Mouse (Mus musculus): Measurements from ENCODE around the gene Npr3.
"Not testable (repeated sequence)": the region's sequence is repeated elsewhere in the genome, so short reads cannot be mapped to it uniquely, and the experiment has no call there.

Npr3 gene

GRCm38 (mm10) chr15:11881822-11882221 is 25.3 kb downstream of the Npr3 start:
- no peak for DNase-seq

DNA sequence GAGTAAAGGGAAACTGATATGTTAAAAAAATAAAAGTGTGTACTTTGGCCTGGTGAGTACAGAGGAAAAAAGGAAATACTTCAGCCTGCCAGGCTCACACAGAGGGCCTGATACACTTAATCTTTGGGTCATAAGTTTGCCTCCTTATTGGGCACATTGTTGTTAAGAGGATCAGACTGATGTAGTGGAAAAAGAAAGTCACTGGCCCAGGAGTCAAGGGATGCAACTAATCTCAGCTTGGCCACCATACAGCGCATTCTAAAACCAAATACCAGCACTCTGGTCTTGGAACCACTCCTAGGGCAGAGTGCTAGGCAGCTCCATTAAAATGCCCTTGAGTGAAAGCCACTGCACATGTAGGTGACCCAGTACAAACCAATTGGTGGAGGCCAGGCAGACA is 28.8 kb downstream of the Npr3 start:
- no peak for DNase-seq

- no peak for DNase-seq
Observed at GRCm38 (mm10) chr15:11877273-11877672, 29.8 kb downstream of the Npr3 start.

DNA sequence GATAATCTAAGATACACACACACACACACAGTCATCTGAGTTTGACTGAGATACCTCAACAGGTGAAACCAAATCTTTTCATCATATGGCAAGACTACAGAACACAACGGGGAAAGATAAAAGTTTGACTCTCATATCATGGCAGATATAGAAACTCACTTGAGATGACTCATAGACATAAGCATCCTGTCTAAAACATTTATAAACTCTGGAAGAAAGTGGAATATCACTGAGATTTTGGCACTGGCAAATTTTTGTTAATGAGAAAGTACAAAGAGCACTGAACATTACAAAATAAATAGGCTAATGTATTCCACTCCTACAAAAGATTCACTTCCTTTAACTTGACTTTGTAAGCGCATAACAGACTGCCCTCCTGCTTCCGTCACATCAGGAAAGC is 40.2 kb downstream of the Npr3 start:
- no peak for DNase-seq

- no peak for DNase-seq
Observed at GRCm38 (mm10) chr15:11863540-11863818, 43.6 kb downstream of the Npr3 start.

- DNase-seq: no peak
Observed at GRCm38 (mm10) chr15:11862785-11863539, 44.1 kb downstream of the Npr3 start.

GRCm38 (mm10) chr15:11862253-11862652 is 44.8 kb downstream of the Npr3 start:
- DNase-seq: no peak

DNA sequence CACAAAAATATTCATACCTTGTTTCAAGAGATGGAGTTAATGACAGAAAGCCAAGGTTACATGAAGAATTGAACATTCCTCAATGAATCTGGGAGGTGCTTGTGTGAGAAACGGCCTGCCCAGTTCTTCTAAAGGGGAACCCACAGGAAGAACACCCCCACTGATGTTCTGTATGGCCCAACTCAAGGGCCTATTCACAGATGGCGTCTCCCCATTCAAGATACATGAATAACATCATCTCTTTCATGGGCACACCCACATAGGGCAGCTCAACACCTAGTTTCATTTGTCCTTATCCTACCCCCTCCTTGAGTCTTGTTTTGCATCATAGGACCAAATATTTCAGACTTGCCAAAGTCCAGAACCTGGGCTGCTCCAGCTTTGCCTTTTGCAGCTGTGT is 46.8 kb downstream of the Npr3 start:
- DNase-seq: no peak

- no peak for DNase-seq
Observed at GRCm38 (mm10) chr15:11859829-11860228, 47.3 kb downstream of the Npr3 start.

- DNase-seq: no peak
Observed at GRCm38 (mm10) chr15:11858411-11858810, 48.7 kb downstream of the Npr3 start.

DNA sequence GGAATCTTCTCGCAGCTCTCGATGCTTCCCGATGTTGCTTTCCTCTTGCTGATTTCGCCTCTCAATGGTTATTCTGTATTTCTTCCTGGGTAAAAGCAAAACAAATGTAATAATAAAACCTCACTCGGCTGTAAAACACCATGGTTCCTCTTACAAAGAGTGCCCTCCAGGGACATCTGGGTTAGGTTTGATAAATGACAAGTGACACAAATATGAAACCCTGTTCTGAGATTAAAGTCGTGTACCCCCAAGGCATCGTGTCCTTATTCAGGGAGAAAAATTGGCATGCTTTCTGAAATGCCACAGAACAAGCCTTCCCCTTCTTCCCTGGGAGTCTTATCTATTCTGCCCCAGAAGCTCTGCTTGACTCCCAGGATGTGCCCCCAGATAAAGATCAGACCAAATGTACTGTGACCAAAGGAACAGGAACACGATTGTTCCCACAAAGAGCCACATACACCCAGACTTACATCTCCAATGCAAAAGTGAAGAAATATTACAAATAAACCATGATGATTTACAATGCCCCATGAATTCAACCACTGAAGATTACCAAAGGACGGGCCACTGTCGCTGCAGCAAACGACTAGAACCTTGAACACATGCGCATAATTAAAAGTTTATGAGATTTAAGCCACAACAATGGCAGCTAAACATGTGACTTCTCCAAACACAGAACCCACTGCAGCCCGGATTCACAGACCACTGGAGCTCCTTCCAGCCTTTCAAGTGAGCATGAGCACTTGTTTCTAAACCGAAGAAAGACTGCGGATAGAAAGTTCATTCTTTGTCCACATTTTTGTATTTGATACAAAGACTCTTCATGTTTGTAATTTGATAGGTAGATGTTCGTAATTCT is 61.7 kb downstream of the Npr3 start:
- no peak for DNase-seq

DNA sequence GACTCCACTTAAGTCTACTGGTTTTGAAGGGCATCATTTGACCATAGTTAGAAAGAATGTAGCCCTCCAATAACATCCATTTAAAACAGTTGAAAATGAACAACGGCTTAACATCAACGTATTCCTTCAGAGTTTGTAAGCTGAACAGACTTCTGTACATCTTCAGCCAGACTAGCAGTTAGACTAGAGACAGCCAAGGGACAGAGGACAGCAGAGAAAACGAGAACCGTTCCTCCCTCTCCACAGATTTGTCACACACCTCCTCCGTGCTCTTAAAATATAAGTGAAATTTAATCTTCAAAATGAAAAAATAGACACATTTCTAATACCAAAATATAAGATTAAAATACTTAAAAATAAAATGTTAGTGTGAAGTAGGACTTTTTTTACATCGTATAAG is 63.0 kb downstream of the Npr3 start:
- no peak for DNase-seq

- DNase-seq: no peak
Observed at GRCm38 (mm10) chr15:11841828-11842227, 65.3 kb downstream of the Npr3 start.

DNA sequence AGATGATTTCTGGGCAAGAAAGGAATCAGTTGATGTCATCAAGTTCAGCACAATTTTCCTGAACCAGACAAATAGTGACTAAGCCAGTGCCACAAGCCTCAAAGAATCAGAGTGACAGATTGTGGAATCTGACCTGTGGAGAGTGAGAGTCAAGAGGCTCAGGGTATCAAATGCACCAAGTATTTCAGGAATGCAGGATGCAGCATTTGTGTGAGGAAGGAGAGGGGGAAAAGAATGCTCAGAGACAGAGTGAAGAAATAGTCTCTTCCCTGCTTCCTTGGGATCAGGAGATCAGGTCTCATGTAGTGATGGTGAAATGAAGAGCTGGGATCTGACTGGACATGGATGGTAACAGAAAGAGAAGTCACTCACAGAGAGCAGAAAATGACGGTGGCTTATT is 71.2 kb downstream of the Npr3 start:
- no peak for DNase-seq

DNA sequence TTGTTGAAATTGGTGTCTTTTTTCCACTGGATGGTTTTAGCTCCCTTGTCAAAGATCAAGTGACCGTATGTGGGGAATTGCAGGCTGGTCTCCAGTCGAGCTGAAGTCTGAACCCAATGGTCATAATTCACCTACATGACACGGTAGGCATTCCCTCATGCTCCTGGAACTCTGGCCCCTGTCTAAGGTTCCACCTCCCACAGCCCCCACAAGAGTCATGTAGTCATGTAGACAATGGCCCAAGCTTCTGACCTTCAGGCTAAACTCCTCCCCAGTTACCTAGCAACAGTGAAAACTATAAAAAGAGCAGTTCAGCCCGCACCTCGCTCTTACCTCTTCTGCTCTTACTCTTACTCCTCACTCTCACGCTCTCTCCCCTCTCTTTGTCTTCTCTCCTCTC is 84.7 kb downstream of the Npr3 start:
- not testable (repeated sequence) for DNase-seq

DNA sequence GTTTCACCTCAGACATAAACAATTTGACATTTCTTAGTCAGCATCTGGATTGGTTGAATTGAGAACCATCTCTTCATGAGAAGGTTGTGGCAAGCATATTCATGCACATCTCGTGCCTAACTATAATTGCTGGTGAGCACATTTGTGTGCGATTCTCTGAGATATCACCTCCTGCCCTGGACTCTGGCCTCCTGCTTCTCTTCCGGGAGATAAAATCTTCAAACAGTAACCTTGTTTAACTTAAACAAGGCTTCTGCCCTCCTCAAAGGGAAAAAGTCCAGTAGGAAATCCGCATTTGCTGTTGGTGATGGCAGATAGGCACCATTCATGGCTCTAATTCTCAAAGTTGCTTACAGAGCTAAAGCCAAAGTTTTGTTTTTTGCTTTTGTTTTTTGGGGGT is 91.5 kb downstream of the Npr3 start:
- DNase-seq: no peak

- DNase-seq: no peak
Observed at GRCm38 (mm10) chr15:11803576-11803975, 103.5 kb downstream of the Npr3 start.

GRCm38 (mm10) chr15:11801863-11802722 is 105.0 kb downstream of the Npr3 start:
- DNase-seq: peak; percentile 10 to 25

DNA sequence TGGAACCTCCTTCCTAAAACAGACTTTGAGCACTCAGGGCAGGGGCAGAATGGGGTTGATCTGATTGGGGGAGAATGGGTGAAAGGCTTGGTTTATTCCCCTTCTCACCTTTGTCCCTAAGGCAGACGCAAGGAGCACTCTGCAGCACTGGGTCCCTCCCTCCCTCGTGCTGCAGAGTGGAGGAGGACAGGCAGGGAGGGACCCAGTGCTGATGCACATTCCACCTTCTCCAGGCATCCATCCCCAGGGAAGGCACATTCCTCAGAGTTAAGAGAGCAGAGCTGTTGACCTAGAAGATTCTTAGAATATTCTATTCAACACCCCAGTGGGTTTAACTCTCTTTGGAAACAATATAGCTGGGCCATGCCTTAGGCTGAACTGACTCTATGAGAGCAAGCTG is 112.5 kb downstream of the Npr3 start:
- no peak for DNase-seq
